Mouse (Mus musculus) olfactory bulb, adult 2 months (tissue): ENCODE measurements around the gene Prmt2. TPM values are rescaled to one million over a fixed set of nuclear protein-coding genes. Genes with fewer than 3 reads are reported as not detected.
A peak's percentile ranks its signal among the peaks of the same experiment; 100 is the strongest.

ENCODE experiments used
- H3K27ac ChIP-seq: fragments of 200-500 bp; 2 replicates; pipeline ENCODE4 v1.5.1; 2012; ENCODE audit warnings: low read depth, low read length; ENCODE audit not compliant: insufficient read depth
- H3K4me1 ChIP-seq: fragments of 200-500 bp; 2 replicates; pipeline ENCODE4 v1.6.1; 2012; ENCODE audit warnings: low read length; ENCODE audit not compliant: control insufficient read depth, insufficient read depth
- H3K4me3 ChIP-seq: fragments of 200-500 bp; 2 replicates; pipeline ENCODE4 v1.5.1; 2012; ENCODE audit warnings: mild to moderate bottlenecking, low read depth, low read length, moderate library complexity; ENCODE audit not compliant: insufficient read depth
- CTCF ChIP-seq: fragments of 200-500 bp; IDR thresholded peaks from 2 replicates; pipeline ENCODE4 v1.5.1; 2012; ENCODE audit warnings: low read depth, mild to moderate bottlenecking, low read length, moderate library complexity; ENCODE audit not compliant: insufficient read depth
- POLR2A ChIP-seq: fragments of 200-500 bp; IDR thresholded peaks from 2 replicates; pipeline ENCODE4 v1.6.1; 2012; ENCODE audit warnings: mild to moderate bottlenecking, low read depth, low read length, moderate library complexity; ENCODE audit not compliant: insufficient read depth
- WGBS: fragments of 180-500 bp; shearing (Covaris S2); methylation state at CpG from one replicate; pipeline ENCODE4 v1.1.7; 2018; 5-methylcytosine and 5-hydroxymethylcytosine counted together
- polyA plus RNA-seq: library from polyadenylated mRNA; stranded (reverse); fragments of >200 nt; gene quantifications from 2 replicates; pipeline ENCODE4 v1.2.4, GENCODE M21; 2012; ENCODE audit warnings: low replicate concordance; ENCODE audit not compliant: missing spikeins, insufficient read depth, insufficient read length

Prmt2 gene
- polyA plus RNA-seq: not detected in 2 replicates

DNA sequence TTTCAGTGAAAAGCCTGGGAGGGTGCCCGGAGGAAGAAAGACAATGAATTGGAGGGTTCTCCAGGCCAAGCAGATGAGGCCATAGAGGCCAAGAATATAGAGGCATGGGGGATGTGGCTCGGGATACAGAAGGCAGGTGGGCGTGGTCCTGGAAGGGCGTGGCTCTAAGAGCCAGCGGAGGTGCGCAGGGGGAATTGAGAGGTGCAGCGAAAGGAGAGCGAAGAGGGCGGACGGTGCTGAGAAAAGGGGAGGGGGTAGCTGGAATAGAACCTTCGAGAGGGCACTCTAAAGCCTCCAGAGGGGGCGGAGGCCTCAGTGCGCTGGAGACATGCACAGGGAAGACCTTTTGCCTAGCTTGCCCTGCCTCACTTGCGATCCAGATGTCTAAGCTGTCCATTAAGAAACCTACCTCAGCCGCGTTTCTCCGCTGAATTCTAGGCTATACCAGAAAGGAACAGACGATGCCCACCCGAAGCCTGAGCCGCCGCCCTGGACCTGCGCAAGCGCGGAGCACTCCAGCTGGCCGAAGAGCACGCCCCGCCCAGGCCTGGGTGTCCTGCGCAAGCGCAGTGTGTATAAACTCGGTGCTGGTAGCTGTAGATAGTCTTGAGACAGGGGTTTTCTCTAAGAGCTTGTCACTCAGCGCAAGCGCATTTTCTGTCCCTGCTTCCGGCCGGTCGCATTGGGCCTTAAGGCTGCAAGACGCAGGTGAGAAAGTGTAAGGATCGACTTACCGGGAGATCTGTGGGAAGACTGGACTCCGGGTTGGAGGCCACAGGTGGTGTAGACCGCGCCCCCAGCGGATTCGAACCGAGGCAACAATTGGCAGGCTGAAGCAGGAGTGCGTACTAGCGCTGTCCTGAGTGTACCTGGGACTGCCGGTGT, at the start of gene Prmt2:
Gene Prmt2, minus strand, starts transcription at position 525 of the 885 bp plus-strand sequence.
- Histone ChIP-seq H3K4me3 (peak within 1 kb of the TSS; percentile 93), H3K4me1 (peaks cover 6% of the 10 kb centered on the region; the same call in 1 of the 2 replicates), H3K27ac (peak within 1 kb of the TSS; percentile 16; the same call in 1 of the 2 replicates)
- WGBS: under 1% methylated on average over 47 of the region's 47 CpGs
- TF ChIP-seq CTCF: no peak
- peak; percentile 64; the same call in 1 of the 2 replicates for TF ChIP-seq POLR2A

DNA sequence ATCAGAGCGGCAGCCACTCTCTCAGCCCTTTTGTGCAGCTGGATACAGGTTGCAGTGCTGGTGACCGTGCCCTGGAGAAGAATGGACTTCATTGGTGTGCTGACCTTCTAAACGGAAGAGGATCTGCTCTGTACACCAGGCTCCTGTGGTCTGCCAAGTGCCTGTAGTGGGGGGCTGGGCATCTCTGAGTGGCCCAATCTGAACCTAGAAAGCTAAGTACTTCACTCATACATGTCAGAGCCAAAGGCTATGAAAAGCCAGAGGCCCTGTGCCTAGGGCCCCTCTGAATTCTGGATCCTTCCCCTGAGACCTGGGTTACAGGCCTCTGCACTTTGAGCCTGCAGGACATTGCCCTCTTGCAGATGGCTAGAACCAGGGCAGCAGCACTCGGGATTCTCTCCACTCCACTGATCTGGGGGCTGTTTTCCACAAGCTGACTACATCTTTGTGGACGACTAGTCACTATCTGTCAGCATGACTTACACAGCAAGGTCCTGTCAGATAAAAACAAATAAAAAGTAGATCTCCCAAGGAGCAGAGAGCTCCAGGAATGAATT, 41.0 kb upstream of the Prmt2 start:
- 71% methylated on average over 5 of the region's 5 CpGs for WGBS
- Histone ChIP-seq H3K4me1 (no peaks in the 10 kb centered on the region), H3K27ac (no peak overlapping the region), H3K4me3 (no peak overlapping the region)
- no peak for TF ChIP-seq POLR2A
- no peak for TF ChIP-seq CTCF

- TF ChIP-seq CTCF: no peak
- no peak for TF ChIP-seq POLR2A
- WGBS: 76% methylated on average over 10 of the region's 10 CpGs
- Histone ChIP-seq H3K4me1 (0 out of 2 replicates have a peak, but pooled peaks cover 2% of the 10 kb centered on the region), H3K4me3 (no peak overlapping the region), H3K27ac (no peak overlapping the region)
Observed at GRCm38 (mm10) chr10:76275256-76275655, 37.6 kb upstream of the Prmt2 start.

DNA sequence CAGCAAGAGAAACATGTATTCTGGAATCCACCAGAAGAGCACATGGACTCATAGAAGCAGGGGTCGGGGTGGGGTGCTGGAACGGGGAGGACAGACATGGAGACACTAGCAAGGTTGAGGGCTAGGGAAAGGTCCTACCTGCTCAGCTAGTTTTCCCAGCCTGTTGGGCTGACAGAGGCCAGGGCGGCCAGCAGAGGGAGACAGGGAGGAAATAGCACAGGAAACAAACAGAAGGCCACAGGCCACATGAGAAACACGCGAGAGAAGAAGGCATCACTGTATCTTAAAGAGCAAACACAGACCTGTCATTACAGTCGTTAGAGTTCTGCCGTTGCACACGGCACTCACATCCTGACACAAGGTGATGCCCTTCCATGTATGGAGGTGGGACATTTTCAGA, 33.6 kb upstream of the Prmt2 start:
- TF ChIP-seq POLR2A (no peak), CTCF (peak; percentile 28; the same call in 1 of the 2 replicates)

GRCm38 (mm10) chr10:76262431-76262830, 24.8 kb upstream of the Prmt2 start:
- WGBS: 57% methylated on average over 4 of the region's 4 CpGs
- Histone ChIP-seq H3K4me1 (no peaks in the 10 kb centered on the region; the same call in 1 of the 2 replicates), H3K4me3 (no peak overlapping the region), H3K27ac (no peak overlapping the region)
- no peak for TF ChIP-seq CTCF
- no peak for TF ChIP-seq POLR2A

More for the DNA sequence above, 33.6 kb upstream of the Prmt2 start:
- Histone ChIP-seq H3K4me3 (no peak overlapping the region), H3K27ac (no peak overlapping the region), H3K4me1 (0 out of 2 replicates have a peak, but pooled peaks cover 4% of the 10 kb centered on the region)
- 50% methylated on average over 8 of the region's 8 CpGs for WGBS

DNA sequence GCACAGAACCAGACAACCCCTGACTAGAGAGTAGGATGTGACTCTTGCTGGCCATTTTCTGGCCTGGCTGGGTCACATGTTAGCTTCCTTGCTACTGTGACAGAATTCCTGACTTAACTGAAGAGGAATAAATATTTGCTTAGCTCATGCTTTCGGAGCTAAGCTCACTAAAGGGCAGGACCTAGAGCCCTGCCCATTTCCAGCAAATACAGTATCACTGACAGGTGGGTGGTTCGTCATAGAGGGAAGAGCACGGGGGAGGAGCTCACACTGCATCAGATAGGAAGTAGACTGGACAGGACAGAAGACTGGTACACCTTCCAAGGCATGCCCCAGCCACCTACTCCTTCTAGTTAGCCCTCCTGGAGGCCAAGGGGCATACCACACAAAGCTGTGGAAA, 23.8 kb upstream of the Prmt2 start:
- Histone ChIP-seq H3K4me1 (no peaks in the 10 kb centered on the region; the same call in 1 of the 2 replicates), H3K27ac (no peak overlapping the region), H3K4me3 (no peak overlapping the region)
- WGBS: 78% methylated on average over 3 of the region's 3 CpGs
- TF ChIP-seq POLR2A: no peak
- TF ChIP-seq CTCF: no peak

DNA sequence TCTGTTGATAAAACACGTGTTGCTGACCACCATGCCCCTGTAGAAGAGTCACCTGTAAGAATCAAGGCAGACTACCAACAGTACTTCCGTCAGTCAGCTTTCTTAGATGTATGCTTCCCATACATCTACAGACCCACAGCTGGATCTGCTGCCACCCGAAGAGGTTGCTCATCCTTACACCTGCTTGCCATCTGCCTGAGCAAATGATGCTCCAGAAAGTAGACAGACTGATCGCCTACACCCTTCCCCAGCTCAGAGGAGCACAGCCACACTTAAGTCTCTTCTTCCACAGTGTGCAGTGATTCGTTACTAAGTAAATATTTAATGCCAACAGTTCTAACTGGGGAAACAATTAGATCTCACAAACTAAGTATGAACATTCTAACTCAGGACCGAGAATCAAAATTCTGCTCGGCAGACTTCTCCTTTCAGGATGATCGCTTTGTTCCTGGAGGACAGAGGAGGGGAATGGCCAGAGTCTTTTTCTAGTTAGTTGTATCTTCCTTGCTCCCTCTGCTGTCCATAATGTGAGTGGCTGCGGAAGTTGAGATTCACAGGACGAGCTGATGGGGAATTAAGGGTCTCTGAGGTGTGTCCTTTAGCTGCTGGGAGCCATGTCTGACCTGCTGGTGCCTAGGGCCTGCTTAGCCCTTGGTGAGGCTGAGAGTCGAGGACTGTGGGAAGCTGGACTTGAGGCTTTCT, 22.8 kb upstream of the Prmt2 start:
- Histone ChIP-seq H3K4me3 (no peak overlapping the region), H3K27ac (no peak overlapping the region), H3K4me1 (no peaks in the 10 kb centered on the region; the same call in 1 of the 2 replicates)
- 63% methylated on average over 11 of the region's 11 CpGs for WGBS
- TF ChIP-seq CTCF: no peak
- no peak for TF ChIP-seq POLR2A

DNA sequence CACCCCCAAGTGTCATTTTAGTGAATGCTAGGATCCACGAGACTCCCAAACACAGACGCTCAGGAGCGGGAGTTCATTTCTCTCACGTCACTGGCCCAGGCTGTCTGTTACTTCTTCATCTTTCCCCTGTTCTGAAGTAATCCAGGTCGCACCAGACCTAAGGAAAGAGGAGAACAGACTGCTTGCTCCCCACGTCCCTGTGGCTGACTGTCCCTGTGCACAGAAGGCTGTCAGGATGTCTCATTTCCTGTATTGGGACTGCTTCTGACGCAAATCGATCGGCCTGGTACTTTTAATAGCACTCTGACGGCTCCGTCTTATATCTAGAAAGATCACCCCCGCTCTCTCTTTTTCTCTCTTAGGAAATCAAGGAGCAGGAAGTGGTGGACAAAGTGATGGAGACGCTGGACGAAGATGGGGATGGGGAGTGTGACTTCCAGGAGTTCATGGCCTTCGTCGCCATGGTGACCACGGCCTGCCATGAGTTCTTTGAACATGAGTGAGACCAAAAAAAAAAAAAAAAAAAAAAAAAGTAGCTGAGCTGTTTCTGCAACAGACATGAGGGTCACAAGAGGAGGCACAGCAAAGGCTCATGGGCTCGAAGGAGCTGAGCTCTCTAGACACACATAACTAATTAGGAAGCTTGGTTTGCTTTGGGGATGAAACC, 22.0 kb upstream of the Prmt2 start:
- 83% methylated on average over 18 of the region's 18 CpGs for WGBS
- TF ChIP-seq POLR2A (no peak), CTCF (no peak)
- Histone ChIP-seq H3K4me3 (no peak overlapping the region), H3K27ac (no peak overlapping the region), H3K4me1 (no peaks in the 10 kb centered on the region; the same call in 1 of the 2 replicates)
